Mouse (Mus musculus) G1E (cell line): ENCODE results near the gene Zfp747. TPM values are rescaled to one million over a fixed set of nuclear protein-coding genes. Genes with fewer than 3 reads are reported as not detected.
"Not testable (repeated sequence)": the region's sequence is repeated elsewhere in the genome, so short reads cannot be mapped to it uniquely, and the experiment has no call there.

Experiments
- ATAC-seq: 2 replicates; pipeline ENCODE4 v1.8.0; 2016; ENCODE audit warnings: mild to moderate bottlenecking; ENCODE audit not compliant: insufficient number of reproducible peaks, poor library complexity, low FRiP score, severe bottlenecking; ENCODE audit errors: extremely low read depth
- DNase-seq: peaks from one replicate; pipeline ENCODE4 v3.0.0; 2012; ENCODE audit warnings: low spot score
- H3K27me3 ChIP-seq: 2 replicates; pipeline ENCODE4 v1.6.1; 2012; ENCODE audit warnings: mild to moderate bottlenecking, low read length, inconsistent platforms; ENCODE audit not compliant: insufficient read depth
- H3K36me3 ChIP-seq: replicated peaks from 2 replicates; pipeline ENCODE3; 2012; ENCODE audit warnings: mild to moderate bottlenecking, inconsistent platforms
- H3K4me1 ChIP-seq: 2 replicates; pipeline ENCODE4 v1.6.1; 2012; ENCODE audit warnings: low read depth, low read length, inconsistent platforms, mixed read lengths; ENCODE audit not compliant: insufficient read depth
- H3K4me3 ChIP-seq: 2 replicates; pipeline ENCODE4 v1.5.1; 2012; ENCODE audit warnings: low read depth, mild to moderate bottlenecking, inconsistent platforms, low read length, moderate library complexity, mixed read lengths
- H3K9me3 ChIP-seq: replicated peaks from 2 replicates; pipeline ENCODE4 v1.6.1; 2012; ENCODE audit warnings: inconsistent platforms
- CTCF ChIP-seq: IDR thresholded peaks from 2 replicates; pipeline ENCODE4 v1.5.1; 2012; ENCODE audit warnings: low read depth, low read length, inconsistent platforms, mixed read lengths
- GATA1 ChIP-seq: IDR thresholded peaks from 2 replicates; pipeline ENCODE4 v1.6.1; 2012; ENCODE audit warnings: borderline replicate concordance, low read length, inconsistent platforms, mixed read lengths
- GATA2 ChIP-seq: IDR thresholded peaks from 2 replicates; pipeline ENCODE4 v1.6.1; 2012; ENCODE audit warnings: low read depth, low read length, inconsistent platforms, borderline replicate concordance
- POLR2AphosphoS5 ChIP-seq: IDR thresholded peaks from 2 replicates; pipeline ENCODE4 v1.6.1; 2012; ENCODE audit warnings: low read depth, low read length, inconsistent platforms; ENCODE audit not compliant: insufficient replicate concordance
- TAL1 ChIP-seq: conservative IDR thresholded peaks from 2 replicates; pipeline ENCODE4 v1.6.1; 2012; ENCODE audit warnings: low read depth, low read length, inconsistent platforms, mixed read lengths
- polyA plus RNA-seq: library from polyadenylated mRNA; stranded (reverse); fragments of >175 nt; gene quantifications from 2 replicates; pipeline ENCODE4 v1.2.3, GENCODE M21; 2012
- total RNA-seq, 2 experiments: library from RNA; stranded (forward) in 1 of 2; stranded (reverse) in 1 of 2; fragments of 200-1000 nt in 1 of 2; fragments of >200 nt in 1 of 2; fragmentation: Nextera tagmentation in 1 of 2; gene quantifications; 2 replicates each; pipeline ENCODE4 v1.2.3; 2014 to 2017

The Zfp747 gene
- total and polyA plus RNA-seq, 3 experiments: 6.2 to 12.9 (median 9.3) TPM

DNA sequence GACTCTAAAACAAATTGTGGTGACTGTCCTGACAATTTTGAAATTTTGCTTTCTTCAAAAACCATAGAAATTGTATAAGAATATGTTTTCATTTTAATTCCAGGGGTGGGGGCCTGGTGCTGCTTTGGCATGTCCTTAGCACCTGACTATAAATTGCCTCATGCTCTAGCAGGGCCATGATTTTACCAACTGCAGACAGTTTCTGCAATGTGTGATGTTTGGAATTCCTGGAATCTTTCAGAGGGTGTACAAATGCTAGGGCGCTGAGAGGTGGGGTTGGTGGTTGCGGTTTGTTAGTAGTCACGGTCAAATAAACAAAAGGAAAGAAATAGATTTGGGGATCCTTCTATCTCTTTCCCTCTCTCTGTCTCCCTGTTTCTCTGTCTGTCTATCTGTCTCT, 9.6 kb downstream of the Zfp747 start:
- no peaks in the 10 kb centered on the region for H3K9me3 ChIP-seq
- peaks cover 27% of the 10 kb centered on the region for H3K27me3 ChIP-seq
- TF ChIP-seq GATA2 (no peak), POLR2AphosphoS5 (no peak), CTCF (no peak), GATA1 (no peak), TAL1 (no peak)
- ATAC-seq (no peak), DNase-seq (no peak)
- no peak overlapping the region for H3K4me3 ChIP-seq
- no peaks in the 10 kb centered on the region for H3K36me3 ChIP-seq
- peaks cover 23% of the 10 kb centered on the region for H3K4me1 ChIP-seq

DNA sequence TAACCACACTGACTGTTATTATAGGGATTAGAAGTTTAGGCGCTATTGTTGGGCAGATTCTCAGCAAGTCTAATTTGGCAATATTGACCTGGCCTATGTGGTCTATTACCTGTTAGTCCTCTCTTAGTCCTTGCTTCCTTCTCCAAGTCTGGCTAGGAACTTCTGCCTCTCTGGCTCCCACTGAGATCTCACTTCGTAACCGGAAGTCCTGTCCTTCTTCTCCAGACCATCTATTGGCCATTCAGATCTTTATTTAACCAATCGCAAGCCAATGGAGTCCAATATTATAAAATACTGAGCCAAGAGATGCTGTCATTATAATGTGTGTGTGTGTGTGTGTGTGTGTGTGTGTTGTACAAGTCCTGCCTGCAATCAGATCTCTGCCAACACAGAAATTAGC, 11.7 kb downstream of the Zfp747 start:
- Histone ChIP-seq H3K4me3 (no peak overlapping the region), H3K4me1 (peaks cover 19% of the 10 kb centered on the region), H3K27me3 (peaks cover 37% of the 10 kb centered on the region), H3K9me3 (no peaks in the 10 kb centered on the region), H3K36me3 (no peaks in the 10 kb centered on the region)
- TF ChIP-seq TAL1: no peak
- no peak for TF ChIP-seq CTCF
- TF ChIP-seq GATA1: no peak
- TF ChIP-seq GATA2: no peak
- TF ChIP-seq POLR2AphosphoS5: no peak
- no peak for ATAC-seq
- no peak for DNase-seq

DNA sequence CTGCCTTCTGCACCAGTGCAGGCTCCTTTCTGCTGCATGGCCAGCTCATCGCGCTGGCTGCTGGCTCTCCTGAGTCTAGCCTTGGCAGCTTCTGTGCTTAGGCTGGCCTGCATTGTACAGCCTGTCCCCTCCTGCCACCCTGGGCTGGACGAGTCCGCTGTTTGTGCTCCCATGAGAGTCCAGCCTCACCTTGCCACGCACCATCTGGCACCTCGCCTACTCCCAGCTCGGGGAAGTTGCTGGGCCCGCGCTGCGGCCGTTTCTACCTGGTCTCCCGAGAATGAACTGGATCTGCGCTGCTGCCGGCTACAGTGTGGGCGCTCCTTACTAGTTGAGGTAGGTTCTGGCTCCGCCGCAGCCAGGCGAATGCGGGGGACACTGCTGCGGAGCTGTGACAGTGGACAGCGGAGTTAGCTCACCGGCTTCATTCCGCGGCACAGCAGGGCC, 12.4 kb downstream of the Zfp747 start:
- DNase-seq (no peak), ATAC-seq (no peak)
- H3K36me3 ChIP-seq: no peaks in the 10 kb centered on the region
- no peaks in the 10 kb centered on the region for H3K9me3 ChIP-seq
- H3K27me3 ChIP-seq: peaks cover 32% of the 10 kb centered on the region
- H3K4me1 ChIP-seq: peaks cover 19% of the 10 kb centered on the region
- TF ChIP-seq TAL1: no peak
- no peak overlapping the region; the same call in 1 of the 2 replicates for H3K4me3 ChIP-seq

DNA sequence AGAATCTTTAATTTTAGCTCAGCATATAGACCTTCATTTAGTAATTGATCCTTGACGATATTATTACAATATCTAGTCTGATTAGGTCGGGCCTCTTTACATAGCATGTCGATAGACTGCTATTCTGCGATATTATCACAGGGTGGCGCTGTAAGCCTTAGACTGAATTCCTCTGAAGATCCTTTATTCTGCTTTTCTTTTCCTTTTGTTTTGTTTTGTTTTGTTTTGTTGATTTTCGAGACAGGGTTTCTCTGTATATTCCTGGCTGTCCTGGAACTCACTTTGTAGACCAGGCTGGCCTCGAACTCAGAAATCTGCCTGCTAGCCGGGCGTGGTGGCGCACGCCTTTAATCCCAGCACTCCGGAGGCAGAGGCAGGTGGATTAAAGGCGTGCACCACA, 13.4 kb downstream of the Zfp747 start:
- not testable (repeated sequence) for H3K4me3 ChIP-seq, ATAC-seq
- peak; percentile 60 for DNase-seq

DNA sequence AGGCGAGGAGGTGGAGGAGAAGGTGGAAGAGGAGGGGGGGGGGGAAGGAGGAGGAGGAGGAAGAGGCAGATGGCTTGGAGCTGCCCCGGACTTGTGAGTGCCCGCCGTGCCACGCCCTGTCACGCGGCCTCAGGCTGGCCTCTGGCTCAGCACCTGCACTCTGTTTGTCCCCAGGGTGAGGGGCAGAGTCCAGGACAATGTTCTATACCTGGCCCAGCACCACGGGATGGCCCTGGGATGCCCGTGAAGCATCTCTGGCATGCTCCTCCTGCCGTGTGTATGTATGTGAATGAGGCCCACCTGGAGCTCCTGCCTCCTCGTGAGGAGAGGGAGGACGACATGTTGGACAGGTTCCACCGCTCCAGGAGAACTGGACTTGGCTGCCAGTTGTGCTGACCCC, 14.4 kb downstream of the Zfp747 start:
- Histone ChIP-seq H3K36me3 (no peaks in the 10 kb centered on the region), H3K4me3 (no peak overlapping the region), H3K27me3 (peaks cover 34% of the 10 kb centered on the region), H3K9me3 (no peaks in the 10 kb centered on the region), H3K4me1 (peaks cover 19% of the 10 kb centered on the region)
- DNase-seq (no peak), ATAC-seq (no peak)
- TF ChIP-seq GATA1: no peak
- TF ChIP-seq TAL1: no peak
- TF ChIP-seq GATA2: no peak
- no peak for TF ChIP-seq CTCF

More for the DNA sequence above, 13.4 kb downstream of the Zfp747 start:
- H3K36me3 ChIP-seq, H3K9me3 ChIP-seq: not testable (repeated sequence)
- Histone ChIP-seq H3K4me1 (peaks cover 19% of the 10 kb centered on the region), H3K27me3 (peaks cover 34% of the 10 kb centered on the region)
- peak; percentile 53 for TF ChIP-seq CTCF

DNA sequence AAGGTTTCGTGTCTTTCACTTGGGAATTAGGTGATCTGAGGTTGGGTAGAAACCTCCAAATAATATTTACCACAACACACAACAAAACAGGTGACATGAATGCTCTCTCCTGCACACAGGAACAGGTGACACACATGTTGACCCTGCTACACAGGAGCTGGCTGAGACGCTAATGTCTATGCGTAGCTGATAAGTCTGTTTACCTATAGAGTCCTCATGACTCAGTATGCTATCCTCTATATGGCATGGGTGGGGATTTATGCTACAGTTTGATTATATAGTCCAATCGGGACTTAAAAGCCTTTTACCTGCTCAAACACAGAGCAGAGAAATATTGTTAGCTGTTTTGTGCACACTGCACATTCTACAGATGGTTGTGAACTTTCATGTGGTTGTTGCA, 15.6 kb downstream of the Zfp747 start:
- ATAC-seq: no peak
- no peaks in the 10 kb centered on the region for H3K9me3 ChIP-seq
- DNase-seq: no peak
- H3K4me3 ChIP-seq: no peak overlapping the region
- TF ChIP-seq TAL1: no peak
- TF ChIP-seq POLR2AphosphoS5: no peak
- peaks cover 14% of the 10 kb centered on the region for H3K4me1 ChIP-seq
- peaks cover 31% of the 10 kb centered on the region for H3K27me3 ChIP-seq
- no peaks in the 10 kb centered on the region for H3K36me3 ChIP-seq

DNA sequence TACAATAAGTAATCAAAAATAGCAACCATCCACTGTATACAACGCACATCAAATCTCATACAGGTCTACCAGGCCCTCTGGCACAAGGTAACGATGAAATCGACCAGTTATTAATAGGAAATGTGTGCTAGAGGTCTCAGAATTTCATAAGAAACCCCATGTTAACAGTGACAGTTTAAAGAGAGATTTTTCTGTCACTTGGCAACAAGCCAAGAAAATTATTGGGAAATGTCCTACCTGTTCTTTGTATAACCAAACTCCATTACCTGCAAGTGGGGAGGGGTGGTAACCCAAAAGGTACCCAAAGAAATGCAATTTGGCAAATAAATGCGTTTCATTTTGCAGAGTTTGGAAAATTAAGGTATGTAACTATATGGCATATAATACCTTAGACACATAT, 17.4 kb downstream of the Zfp747 start:
- no peak for ATAC-seq
- TF ChIP-seq GATA1 (no peak), GATA2 (no peak), TAL1 (no peak)
- H3K36me3 ChIP-seq: no peaks in the 10 kb centered on the region

More for the DNA sequence above, 17.4 kb downstream of the Zfp747 start:
- no peak for DNase-seq
- H3K4me1 ChIP-seq: peaks cover 10% of the 10 kb centered on the region
- no peak overlapping the region for H3K4me3 ChIP-seq
- H3K27me3 ChIP-seq: peaks cover 28% of the 10 kb centered on the region
- H3K9me3 ChIP-seq: 0 out of 2 replicates have a peak, but pooled peaks cover under 1% of the 10 kb centered on the region
